Mouse (Mus musculus): ENCODE measurements around the gene Astn2. TPM values are rescaled to one million over a fixed set of nuclear protein-coding genes. Genes with fewer than 3 reads are reported as not detected.

Gene Astn2
- polyA plus RNA-seq, 1 experiment from 2014 or later = 0.17 TPM

DNA sequence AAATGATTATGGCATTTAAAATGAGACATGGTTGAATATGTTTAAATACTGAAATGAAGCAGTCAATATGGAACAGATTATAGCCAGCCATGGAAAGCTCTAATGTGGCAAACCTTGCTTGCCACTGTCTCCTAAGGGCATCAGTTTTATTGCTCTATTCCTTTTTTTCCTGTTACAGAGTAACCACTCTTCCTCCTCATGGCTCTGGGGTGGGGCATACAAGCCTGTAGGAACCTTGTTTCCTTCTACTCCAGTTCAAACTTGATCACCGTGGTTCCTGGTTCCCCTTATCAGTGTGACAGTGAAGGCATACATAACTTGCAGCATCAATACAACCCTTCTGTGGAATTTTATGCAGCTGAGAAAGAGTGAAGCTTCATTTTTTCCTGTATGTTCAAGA is 517.5 kb downstream of the Astn2 start:
- H3K27me3 ChIP-seq (replicated peaks; ENCODE audit: control insufficient read depth, insufficient read depth, low read length) = no peaks in the 10 kb centered on the region
- H3K9ac ChIP-seq (ENCODE audit: low read depth, low read length) = no peak overlapping the region
- H3K4me1 ChIP-seq (ENCODE audit: control insufficient read depth, insufficient read depth, low read length) = no peaks in the 10 kb centered on the region
- WGBS = 20% methylated on average over 1 of the region's 1 CpGs
- H3K36me3 ChIP-seq (ENCODE audit: control insufficient read depth, insufficient read depth, low read length) = no peaks in the 10 kb centered on the region
- H3K4me3 ChIP-seq (ENCODE audit: low read length) = no peak overlapping the region
- ATAC-seq = peak; percentile 73
- no peaks in the 10 kb centered on the region for H3K9me3 ChIP-seq (ENCODE audit: control insufficient read depth, low read length)
- H3K4me2 ChIP-seq (ENCODE audit: low read depth, low read length) = no peak overlapping the region
- no peak overlapping the region for H3K27ac ChIP-seq (ENCODE audit: low read length)

DNA sequence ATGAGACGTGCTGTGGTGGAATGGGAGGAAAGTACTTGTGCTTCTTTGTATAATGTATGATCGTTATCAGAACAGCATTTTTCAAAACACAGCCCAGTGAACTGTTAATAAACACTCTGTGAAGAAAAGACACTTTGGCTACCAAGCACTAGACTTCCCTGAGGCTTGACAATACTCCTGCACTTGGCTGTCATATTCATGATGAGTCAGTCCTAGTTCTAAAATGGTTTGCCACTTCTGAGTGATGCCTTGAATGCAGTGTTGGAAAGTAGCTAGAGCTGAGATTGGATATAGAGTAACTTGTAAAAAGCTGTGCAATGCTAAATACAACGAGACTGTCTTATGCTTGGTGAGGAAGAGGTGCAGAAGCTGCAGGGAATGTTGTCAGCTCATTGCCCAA is 518.5 kb downstream of the Astn2 start:
- no peak overlapping the region for H3K9ac ChIP-seq (ENCODE audit: low read depth, low read length)
- H3K36me3 ChIP-seq (ENCODE audit: control insufficient read depth, insufficient read depth, low read length) = no peaks in the 10 kb centered on the region
- no peak overlapping the region for H3K4me3 ChIP-seq (ENCODE audit: low read length)
- no peaks in the 10 kb centered on the region for H3K27me3 ChIP-seq (replicated peaks; ENCODE audit: control insufficient read depth, insufficient read depth, low read length)
- WGBS = 77% methylated on average over 3 of the region's 3 CpGs
- H3K9me3 ChIP-seq (ENCODE audit: control insufficient read depth, low read length) = no peaks in the 10 kb centered on the region
- no peak overlapping the region for H3K4me2 ChIP-seq (ENCODE audit: low read depth, low read length)
- no peak overlapping the region for H3K27ac ChIP-seq (ENCODE audit: low read length)
- no peaks in the 10 kb centered on the region for H3K4me1 ChIP-seq (ENCODE audit: control insufficient read depth, insufficient read depth, low read length)
- ATAC-seq = no peak

DNA sequence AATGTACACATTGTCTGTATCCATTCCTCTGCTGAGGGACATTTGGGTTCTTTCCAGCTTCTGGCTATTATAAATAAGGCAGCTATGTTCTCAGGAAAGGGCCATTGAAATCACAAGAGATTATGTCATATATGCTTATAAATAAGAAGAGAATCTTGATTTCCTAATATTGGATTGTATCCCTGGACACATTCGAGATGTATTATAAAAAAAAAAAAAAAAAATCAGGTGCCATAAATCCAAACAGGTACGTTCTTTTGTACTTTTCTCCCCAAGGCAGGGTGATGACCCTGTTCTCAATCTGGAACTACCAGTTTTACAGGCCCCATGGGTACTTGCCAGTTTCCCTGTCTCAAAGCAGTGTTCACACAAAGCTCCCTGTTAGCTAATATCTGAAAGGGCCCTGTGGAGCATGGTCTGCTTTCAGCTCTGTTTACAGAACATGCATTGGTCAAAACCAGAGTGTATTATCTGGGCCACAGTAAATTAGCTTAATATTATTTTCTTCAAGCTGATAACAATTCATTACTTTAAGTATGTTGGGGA is 530.1 kb downstream of the Astn2 start:
- ATAC-seq = no peak
- WGBS = 55% methylated on average over 2 of the region's 2 CpGs
- H3K4me2 ChIP-seq (ENCODE audit: low read depth, low read length) = no peak overlapping the region

DNA sequence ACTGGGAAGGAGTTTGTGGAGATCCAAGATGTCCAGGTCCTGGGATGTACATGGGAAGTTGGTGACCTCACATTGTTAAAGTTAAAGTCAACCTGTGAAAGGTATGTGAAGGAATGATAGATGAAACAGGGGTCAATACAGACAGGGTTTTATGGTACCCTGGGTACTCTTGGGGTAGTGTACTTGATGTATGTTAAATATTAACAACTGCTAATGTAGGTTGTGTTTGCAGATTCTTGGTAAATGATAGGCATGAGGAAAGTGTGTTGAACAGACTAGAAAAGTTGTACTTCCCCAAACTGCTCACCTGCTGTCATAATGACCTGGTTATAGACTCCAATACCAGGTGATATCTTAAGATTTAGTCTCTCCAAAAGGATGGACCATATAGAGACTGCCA is 539.9 kb downstream of the Astn2 start:
- Histone ChIP-seq H3K9ac (ENCODE audit: low read depth, low read length) (no peak overlapping the region), H3K27me3 (replicated peaks; ENCODE audit: control insufficient read depth, insufficient read depth, low read length) (no peaks in the 10 kb centered on the region), H3K4me1 (ENCODE audit: control insufficient read depth, insufficient read depth, low read length) (no peaks in the 10 kb centered on the region), H3K27ac (ENCODE audit: low read length) (no peak overlapping the region), H3K36me3 (ENCODE audit: control insufficient read depth, insufficient read depth, low read length) (no peaks in the 10 kb centered on the region), H3K4me2 (ENCODE audit: low read depth, low read length) (no peak overlapping the region), H3K9me3 (ENCODE audit: control insufficient read depth, low read length) (no peaks in the 10 kb centered on the region), H3K4me3 (ENCODE audit: low read length) (no peak overlapping the region)
- peak; percentile 69; the same call in 1 of the 2 replicates for ATAC-seq

More for the DNA sequence above, 530.1 kb downstream of the Astn2 start:
- Histone ChIP-seq H3K27me3 (replicated peaks; ENCODE audit: control insufficient read depth, insufficient read depth, low read length) (no peaks in the 10 kb centered on the region), H3K27ac (ENCODE audit: low read length) (no peak overlapping the region), H3K9me3 (ENCODE audit: control insufficient read depth, low read length) (no peaks in the 10 kb centered on the region), H3K36me3 (ENCODE audit: control insufficient read depth, insufficient read depth, low read length) (no peaks in the 10 kb centered on the region), H3K9ac (ENCODE audit: low read depth, low read length) (no peak overlapping the region), H3K4me1 (ENCODE audit: control insufficient read depth, insufficient read depth, low read length) (no peaks in the 10 kb centered on the region), H3K4me3 (ENCODE audit: low read length) (no peak overlapping the region)

DNA sequence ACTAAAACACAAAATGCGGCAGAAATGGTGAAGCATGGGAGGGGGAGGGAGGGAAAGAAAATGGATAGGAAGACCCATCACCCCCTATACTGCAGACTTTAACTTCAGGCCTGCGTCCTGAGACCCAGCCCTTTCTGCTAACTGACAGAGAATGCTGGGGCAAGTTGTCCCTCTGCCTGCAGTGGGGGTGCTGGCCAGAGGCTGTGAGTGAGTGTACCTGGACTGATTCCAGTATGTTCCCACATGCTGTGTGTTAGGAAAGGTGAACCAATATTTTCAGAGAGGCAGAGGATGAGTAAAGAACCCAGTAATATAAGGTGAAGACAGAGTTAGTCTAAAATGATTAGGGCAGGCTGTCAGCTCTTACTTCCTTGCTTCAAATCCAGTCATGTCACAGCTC is 561.2 kb downstream of the Astn2 start:
- H3K27me3 ChIP-seq (replicated peaks; ENCODE audit: control insufficient read depth, insufficient read depth, low read length) = no peaks in the 10 kb centered on the region
- no peak overlapping the region for H3K4me3 ChIP-seq (ENCODE audit: low read length)
- H3K4me1 ChIP-seq (ENCODE audit: control insufficient read depth, insufficient read depth, low read length) = no peaks in the 10 kb centered on the region
- H3K27ac ChIP-seq (ENCODE audit: low read length) = no peak overlapping the region
- no peaks in the 10 kb centered on the region for H3K36me3 ChIP-seq (ENCODE audit: control insufficient read depth, insufficient read depth, low read length)
- H3K9me3 ChIP-seq (ENCODE audit: control insufficient read depth, low read length) = no peaks in the 10 kb centered on the region
- WGBS = 72% methylated on average over 2 of the region's 2 CpGs
- H3K4me2 ChIP-seq (ENCODE audit: low read depth, low read length) = no peak overlapping the region
- no peak overlapping the region for H3K9ac ChIP-seq (ENCODE audit: low read depth, low read length)
- no peak for ATAC-seq

DNA sequence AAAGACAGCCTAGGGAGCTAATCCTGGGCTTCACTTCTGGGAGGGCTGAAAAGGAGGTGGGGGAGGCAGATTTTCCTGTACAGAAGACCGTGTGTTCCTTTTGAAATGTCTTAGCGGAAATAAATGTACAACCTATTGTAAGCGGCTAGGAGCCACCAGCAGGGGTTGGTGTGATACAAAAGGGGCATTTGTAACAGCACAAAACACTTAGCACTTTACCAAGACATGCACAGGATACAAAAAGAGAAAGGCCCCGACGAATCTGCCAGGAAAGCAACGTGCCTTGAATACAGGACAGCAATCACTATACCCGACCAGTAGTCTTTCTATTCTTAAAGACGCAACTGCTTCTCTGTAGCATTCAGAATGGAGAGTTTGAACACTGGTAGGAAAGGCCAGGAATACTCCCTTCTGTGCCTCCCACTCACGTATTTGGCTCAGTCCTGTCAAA is 564.8 kb downstream of the Astn2 start:
- H3K4me1 ChIP-seq (ENCODE audit: control insufficient read depth, insufficient read depth, low read length) = no peaks in the 10 kb centered on the region
- H3K36me3 ChIP-seq (ENCODE audit: control insufficient read depth, insufficient read depth, low read length) = no peaks in the 10 kb centered on the region

DNA sequence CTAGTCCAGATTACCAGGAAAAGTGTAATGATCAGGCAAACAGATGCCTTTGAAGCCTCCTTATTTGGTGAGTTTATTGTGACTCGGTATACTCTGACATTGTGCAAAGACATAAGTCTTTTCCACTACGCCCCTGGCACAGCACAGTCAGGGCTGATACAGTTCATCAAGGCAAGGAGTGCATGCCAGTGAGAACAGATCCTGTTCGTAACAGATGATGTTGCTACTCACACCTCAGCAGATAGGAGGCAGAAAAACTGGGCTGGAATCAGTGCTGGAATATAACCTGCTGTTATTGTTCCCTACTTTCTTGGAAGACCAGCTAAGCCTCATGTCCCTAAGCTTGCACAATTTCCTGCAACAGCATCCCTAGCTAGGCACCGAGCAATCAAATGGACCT is 565.6 kb downstream of the Astn2 start:
- Histone ChIP-seq H3K4me3 (ENCODE audit: low read length) (no peak overlapping the region), H3K9ac (ENCODE audit: low read depth, low read length) (no peak overlapping the region), H3K36me3 (ENCODE audit: control insufficient read depth, insufficient read depth, low read length) (no peaks in the 10 kb centered on the region), H3K4me1 (ENCODE audit: control insufficient read depth, insufficient read depth, low read length) (no peaks in the 10 kb centered on the region), H3K9me3 (ENCODE audit: control insufficient read depth, low read length) (no peaks in the 10 kb centered on the region), H3K27me3 (replicated peaks; ENCODE audit: control insufficient read depth, insufficient read depth, low read length) (no peaks in the 10 kb centered on the region), H3K27ac (ENCODE audit: low read length) (no peak overlapping the region), H3K4me2 (ENCODE audit: low read depth, low read length) (no peak overlapping the region)
- ATAC-seq = no peak
- 74% methylated on average over 4 of the region's 4 CpGs for WGBS

More for the DNA sequence above, 564.8 kb downstream of the Astn2 start:
- no peak for ATAC-seq
- no peak overlapping the region for H3K9ac ChIP-seq (ENCODE audit: low read depth, low read length)
- no peak overlapping the region for H3K27ac ChIP-seq (ENCODE audit: low read length)
- WGBS = 66% methylated on average over 9 of the region's 9 CpGs
- no peak overlapping the region for H3K4me2 ChIP-seq (ENCODE audit: low read depth, low read length)
- H3K4me3 ChIP-seq (ENCODE audit: low read length) = no peak overlapping the region
- no peaks in the 10 kb centered on the region for H3K9me3 ChIP-seq (ENCODE audit: control insufficient read depth, low read length)
- no peaks in the 10 kb centered on the region for H3K27me3 ChIP-seq (replicated peaks; ENCODE audit: control insufficient read depth, insufficient read depth, low read length)

DNA sequence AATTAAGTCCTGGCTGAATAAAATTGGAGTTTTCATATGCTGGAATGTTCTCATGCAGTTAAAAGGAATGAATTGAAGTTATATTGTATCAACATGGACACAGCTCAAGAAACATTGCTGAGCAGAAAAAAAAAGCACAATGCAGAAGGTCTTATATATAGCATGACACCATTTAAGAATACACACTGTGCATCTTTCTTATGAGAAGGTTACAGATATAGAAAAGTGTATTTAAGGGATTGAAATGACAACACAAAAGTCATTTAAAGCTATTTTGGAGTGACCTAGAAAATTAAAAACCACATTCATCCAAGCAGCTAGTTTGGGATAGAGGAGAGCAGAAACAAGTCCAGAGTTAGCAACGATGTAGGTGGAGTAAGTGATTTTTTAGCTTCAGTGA is 571.4 kb downstream of the Astn2 start:
- Histone ChIP-seq H3K9ac (ENCODE audit: low read depth, low read length) (no peak overlapping the region), H3K9me3 (ENCODE audit: control insufficient read depth, low read length) (no peaks in the 10 kb centered on the region), H3K36me3 (ENCODE audit: control insufficient read depth, insufficient read depth, low read length) (no peaks in the 10 kb centered on the region), H3K27me3 (replicated peaks; ENCODE audit: control insufficient read depth, insufficient read depth, low read length) (no peaks in the 10 kb centered on the region), H3K4me3 (ENCODE audit: low read length) (no peak overlapping the region), H3K4me2 (ENCODE audit: low read depth, low read length) (no peak overlapping the region), H3K27ac (ENCODE audit: low read length) (no peak overlapping the region), H3K4me1 (ENCODE audit: control insufficient read depth, insufficient read depth, low read length) (no peaks in the 10 kb centered on the region)
- ATAC-seq = no peak
- WGBS = 93% methylated on average over 1 of the region's 1 CpGs

DNA sequence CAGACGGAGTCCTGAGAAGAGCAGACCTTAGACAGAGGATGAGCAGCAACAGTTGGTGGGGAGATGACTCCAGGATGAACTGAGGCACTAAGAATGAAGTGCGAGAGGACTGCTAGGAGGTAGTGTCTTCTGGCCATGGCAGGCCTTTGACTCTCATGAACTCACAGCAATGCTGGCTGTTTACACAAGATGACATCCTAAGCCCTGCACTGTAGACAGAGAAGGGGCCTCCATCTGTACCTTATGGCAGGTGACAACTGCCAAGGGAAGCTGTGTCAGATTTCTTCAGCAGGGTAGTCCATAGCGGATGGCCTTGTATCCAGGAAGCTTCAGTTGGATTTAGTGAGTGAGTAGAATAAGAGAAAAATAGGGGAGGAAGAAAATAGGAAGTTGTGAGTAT is 572.5 kb downstream of the Astn2 start:
- no peak for ATAC-seq
- Histone ChIP-seq H3K27me3 (replicated peaks; ENCODE audit: control insufficient read depth, insufficient read depth, low read length) (no peaks in the 10 kb centered on the region), H3K4me1 (ENCODE audit: control insufficient read depth, insufficient read depth, low read length) (no peaks in the 10 kb centered on the region), H3K27ac (ENCODE audit: low read length) (no peak overlapping the region), H3K4me3 (ENCODE audit: low read length) (no peak overlapping the region), H3K9me3 (ENCODE audit: control insufficient read depth, low read length) (no peaks in the 10 kb centered on the region), H3K4me2 (ENCODE audit: low read depth, low read length) (no peak overlapping the region), H3K36me3 (ENCODE audit: control insufficient read depth, insufficient read depth, low read length) (no peaks in the 10 kb centered on the region), H3K9ac (ENCODE audit: low read depth, low read length) (no peak overlapping the region)
- 83% methylated on average over 3 of the region's 3 CpGs for WGBS

DNA sequence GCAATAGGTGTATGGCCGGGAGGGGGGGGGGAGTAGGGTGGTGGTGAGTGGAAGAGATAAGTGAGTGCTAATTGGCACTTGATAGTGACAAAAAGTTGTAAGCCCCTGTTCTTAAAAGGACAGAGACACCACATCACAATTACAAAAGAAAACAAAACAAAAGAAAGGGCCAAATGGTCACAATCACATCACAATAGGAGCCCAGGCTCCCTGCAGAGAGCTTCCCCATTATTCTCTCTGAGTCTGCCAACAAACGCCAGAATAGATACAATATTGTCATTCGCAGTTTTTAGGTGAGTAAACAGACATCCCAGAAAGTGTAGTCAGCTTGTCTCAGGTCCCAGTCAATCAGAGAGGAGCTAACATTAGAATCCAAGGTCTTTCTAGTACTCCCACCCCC is 573.9 kb downstream of the Astn2 start:
- 13% methylated on average over 3 of the region's 3 CpGs for WGBS
- no peak overlapping the region for H3K4me3 ChIP-seq (ENCODE audit: low read length)
- H3K4me2 ChIP-seq (ENCODE audit: low read depth, low read length) = no peak overlapping the region
- H3K9me3 ChIP-seq (ENCODE audit: control insufficient read depth, low read length) = no peaks in the 10 kb centered on the region
- no peak overlapping the region for H3K27ac ChIP-seq (ENCODE audit: low read length)
- H3K9ac ChIP-seq (ENCODE audit: low read depth, low read length) = no peak overlapping the region
- no peaks in the 10 kb centered on the region for H3K27me3 ChIP-seq (replicated peaks; ENCODE audit: control insufficient read depth, insufficient read depth, low read length)
- no peak for ATAC-seq
- no peaks in the 10 kb centered on the region for H3K36me3 ChIP-seq (ENCODE audit: control insufficient read depth, insufficient read depth, low read length)
- no peaks in the 10 kb centered on the region for H3K4me1 ChIP-seq (ENCODE audit: control insufficient read depth, insufficient read depth, low read length)
